Mouse (Mus musculus): ENCODE measurements around the gene Tmem156.

DNA sequence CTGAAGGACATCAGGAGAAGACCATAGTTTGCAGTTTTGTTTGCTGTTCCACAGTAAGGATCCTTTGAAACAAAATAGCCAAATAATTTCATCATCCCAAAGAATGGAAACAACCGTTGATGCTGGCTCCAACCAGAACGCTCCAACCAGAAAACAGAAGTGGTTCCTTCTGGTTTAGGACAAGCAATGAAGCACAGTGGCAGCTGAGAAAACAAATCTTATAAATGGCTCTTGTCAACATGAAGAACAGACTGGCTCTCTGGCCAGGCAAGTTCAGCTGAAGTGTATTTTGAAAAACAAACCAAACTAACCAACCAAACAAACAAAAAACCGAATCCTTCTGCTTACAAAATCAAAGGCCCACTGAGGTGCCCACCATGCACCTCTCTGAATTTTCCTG, 2.2 kb downstream of the Tmem156 start:
- TF ChIP-seq CTCF (conservative IDR thresholded peaks at IDR 0.05; ENCODE audit: insufficient read depth, insufficient read length, low read depth, low read length) (no peak), POLR2A (IDR thresholded peaks at IDR 0.05; ENCODE audit: low read depth, low read length) (no peak)
